Mouse (Mus musculus): ENCODE measurements around the gene Fgf15.
"Not testable (repeated sequence)": the region's sequence is repeated elsewhere in the genome, so short reads cannot be mapped to it uniquely, and the experiment has no call there.

The Fgf15 gene

DNA sequence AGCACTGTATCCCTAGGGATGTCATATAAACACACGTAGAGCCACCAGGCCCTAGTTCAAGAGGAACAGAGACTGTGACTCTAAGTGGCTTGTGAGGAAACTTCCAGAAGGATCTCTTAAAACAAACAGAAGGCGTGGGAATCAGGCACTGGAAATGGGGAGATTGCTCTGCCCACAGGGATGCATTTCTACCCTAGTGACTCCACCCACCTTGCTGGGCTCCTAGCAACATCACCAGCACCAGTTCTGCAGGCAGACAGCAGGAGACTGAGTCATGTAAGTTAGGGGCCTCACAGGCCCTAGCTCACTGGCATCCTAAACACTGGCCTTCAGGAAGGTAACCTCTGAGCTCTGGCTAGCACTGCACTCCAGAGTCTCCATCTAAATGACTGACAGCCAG is 4.5 kb upstream of the Fgf15 start:
- DNase-seq = no peak

DNA sequence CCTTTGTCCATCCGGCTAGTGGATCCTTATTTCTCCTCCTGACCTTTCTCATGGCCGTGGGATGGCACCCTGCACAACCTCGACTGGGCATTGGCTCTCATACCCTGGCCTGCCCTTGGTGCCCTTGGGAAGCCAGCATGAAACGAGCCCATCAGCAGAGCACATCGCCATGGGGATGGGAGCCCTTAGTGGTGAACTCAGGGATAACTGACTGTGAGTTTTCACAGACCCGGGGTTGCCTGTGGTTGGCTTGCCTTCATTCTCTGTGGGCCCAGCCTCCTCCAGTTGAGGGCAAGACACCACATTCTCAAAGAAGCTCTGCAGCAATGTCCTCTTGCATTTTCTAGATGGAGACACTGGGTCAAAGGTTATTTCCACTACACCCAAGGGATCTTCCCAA is 4.0 kb upstream of the Fgf15 start:
- DNase-seq = no peak

DNA sequence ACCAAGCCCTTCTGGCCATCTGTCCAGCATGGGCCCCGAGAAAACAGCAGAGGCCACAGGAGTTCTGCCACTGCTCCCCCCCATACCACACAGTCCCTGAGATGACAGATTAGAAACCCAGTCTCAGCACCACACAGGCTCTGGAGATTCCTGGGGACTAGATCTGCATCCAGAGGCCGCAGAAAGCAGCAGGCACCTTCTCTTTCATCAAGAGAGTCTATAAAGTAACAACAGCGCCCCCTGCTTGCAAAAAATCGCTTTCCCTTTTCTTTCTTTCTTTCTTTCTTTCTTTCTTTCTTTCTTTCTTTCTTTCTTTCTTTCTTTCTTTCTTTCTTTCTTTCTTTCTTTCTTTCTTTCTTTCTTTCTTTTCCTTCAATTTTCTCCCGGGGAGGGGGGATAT is 2.1 kb upstream of the Fgf15 start:
- no peak for DNase-seq

DNA sequence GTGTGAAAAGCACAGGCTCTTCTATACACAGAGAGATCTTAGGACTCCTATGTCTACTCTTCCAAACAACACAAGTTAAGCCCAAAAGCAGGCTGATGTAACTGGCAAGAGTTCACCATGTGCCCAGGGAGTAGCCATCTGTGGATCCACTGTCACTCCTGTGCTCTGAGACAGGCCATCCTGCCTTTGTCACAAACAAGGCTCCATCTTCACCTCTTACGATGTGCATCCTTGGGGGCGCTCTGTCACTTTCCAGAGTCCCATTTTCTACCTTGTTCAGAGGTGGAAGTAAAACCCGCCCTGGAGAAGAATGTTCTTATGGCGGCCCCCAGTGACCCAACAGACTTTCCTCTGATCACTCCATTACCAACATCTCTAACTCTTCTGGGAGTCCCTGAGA is 1.6 kb upstream of the Fgf15 start:
- DNase-seq = no peak

DNA sequence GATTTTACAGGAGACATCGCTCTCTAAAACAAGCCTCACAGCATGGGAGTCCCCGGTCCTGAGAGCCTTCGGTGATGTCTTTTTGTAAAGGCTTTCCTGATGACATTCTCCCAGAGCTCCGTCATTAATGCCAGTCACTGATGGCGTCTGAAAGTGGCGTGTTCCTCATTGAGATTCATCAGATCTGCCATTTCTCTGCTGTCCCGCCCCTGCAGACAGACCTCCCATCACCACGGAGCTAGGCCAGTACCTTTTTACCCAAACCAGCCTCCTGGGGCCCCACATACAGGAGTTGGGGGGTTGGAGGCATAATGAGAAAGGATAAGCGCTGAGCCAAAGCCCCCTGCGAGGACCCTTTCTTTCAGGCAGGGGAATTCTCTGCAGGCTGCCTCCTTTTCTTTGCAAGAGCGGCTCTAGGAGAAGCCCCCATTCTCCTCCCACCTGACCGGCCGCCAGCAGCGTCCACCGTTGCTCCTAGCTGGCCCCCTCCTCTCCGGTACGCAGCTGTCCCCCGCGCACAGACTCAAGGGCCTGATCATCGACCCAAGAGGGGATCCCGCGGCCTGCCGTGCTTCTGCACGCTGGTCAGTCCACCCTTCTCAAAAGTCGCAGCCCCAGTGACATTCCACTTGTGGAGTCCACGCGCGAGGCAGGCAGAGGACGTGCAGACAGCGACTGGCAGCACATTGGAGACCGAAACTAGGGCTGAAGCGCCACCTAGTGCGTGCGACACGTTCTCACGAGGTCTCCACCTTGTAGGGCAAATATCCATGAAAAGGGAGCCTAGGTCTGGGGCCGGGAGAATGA is 823 bp upstream of the Fgf15 start:
- peak; percentile 70 for DNase-seq

DNA sequence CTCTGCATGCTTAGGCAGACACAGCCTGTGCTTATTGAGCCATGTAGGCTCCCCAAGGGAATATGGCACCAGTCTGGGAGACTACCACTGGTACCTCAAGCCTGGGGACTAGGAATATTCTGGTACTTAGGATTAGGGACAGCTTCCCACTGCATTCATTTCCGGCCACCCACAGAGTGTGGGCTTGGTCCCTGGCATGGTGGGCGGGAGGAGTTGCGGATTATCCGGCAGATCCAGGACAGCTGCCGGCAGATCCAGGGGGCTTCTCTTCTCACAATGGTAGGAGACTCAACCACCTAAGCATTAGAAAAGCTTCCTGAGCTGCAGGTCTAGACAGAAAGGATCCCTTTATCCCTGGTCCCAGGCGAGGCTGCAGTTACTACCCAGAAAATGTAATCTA is 2.2 kb downstream of the Fgf15 start:
- no peak for DNase-seq

DNA sequence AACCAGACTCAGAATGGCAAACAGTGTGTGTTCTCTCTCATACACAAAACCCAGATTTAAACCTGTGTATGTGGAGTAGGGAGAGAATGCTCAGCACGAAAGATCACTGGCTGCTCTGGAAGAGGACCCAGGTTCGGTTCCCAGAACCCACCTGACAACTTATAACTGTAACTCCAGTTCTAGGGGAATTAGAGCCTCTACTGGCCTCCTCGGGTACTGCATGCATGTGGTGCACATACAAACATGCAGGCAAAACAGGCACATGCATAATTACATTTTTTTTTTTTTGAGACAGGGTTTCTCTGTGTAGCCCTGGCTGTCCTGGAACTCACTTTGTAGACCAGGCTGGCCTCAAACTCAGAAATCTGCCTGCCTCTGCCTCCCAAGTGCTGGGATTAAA is 9.2 kb downstream of the Fgf15 start:
- not testable (repeated sequence) for DNase-seq

DNA sequence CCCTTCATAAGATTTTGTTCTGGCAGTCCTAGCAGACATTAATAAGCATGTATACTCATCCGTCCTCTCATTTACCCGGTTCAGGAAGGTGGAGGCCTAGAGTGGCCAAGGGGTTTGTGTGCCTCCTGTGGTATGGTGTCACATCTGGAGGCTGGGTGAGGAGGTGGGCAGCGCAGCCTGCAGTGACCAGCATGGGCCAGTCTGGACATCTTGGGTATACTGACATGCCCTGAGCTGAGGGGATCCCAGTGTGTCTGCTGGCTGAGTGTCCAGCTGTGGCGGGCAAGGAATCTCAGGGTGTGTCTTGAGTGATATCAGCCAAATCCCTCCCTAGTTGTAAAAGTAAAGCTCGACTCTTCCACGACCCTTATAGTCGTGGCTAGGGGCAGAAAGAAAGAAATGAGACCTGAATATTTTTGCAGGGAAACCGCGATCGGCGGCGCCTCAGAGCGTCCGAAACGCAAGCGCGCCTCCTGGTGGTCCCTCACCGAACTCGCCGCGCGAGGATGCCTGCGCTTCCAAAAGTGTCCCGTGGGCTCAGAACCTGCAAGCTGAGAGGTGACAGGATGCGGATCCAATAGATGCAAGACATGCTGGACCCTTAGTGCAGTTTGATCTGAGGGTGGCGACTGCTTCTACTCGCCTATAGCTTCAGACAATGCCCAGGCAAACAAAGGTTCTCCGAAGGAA is 10.5 kb downstream of the Fgf15 start:
- DNase-seq = peak; percentile 66

DNA sequence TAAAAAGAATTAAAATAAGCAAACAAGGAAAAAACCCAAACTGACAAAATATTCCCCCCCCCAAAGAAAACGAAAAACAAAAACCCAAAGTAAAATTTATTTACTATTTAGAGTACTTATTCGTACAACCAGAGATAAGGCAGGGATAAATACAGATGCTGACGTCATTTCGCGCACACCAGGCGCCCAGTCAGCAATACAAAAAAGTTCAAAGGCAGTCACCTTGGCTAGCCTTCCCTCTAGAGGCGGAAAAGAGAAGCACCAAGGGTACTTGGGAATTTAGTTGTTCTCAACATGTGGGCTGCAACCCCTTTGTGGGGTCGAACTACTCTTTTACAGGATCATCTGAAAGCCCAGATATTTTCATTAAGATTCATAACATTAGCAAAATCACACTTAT is 11.5 kb downstream of the Fgf15 start:
- DNase-seq = no peak

DNA sequence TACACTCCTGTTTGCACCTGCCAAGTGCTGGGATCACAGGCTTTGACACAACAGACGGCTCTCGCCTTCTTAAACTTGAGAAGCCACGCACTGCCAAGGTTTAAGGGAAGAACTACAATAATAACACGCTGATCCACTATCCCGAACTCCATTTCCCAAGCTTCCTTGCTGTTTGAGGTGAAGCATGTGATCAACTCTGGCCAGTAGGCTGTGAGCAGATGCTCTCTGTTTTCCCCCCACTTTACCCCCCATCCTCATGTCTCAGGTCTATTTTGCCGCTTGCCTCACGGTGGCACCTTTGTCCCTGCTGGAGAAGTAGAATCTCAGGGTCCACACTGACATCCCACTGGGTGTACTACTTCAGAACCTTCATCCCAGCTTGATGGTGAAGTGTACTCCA is 12.4 kb downstream of the Fgf15 start:
- peak; percentile 22 for DNase-seq

DNA sequence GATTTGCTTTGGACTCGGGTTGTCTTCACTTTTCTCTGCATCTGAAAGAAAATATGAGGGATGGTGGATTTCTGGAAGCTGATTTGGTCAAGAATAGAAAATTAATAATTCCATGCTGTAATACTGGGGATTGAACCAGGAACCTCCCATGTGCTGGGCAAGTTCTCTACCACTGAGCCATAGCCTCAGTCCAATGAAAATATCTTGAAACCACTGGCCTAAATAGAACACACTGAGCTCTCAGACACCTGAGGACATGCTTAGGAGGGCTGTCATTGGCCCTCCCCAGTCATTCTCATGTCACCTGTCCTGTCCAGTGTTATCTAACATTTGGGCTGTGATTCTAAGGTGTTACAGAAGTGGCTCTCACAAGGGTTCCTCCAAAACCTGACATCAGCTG is 14.8 kb downstream of the Fgf15 start:
- no peak for DNase-seq

DNA sequence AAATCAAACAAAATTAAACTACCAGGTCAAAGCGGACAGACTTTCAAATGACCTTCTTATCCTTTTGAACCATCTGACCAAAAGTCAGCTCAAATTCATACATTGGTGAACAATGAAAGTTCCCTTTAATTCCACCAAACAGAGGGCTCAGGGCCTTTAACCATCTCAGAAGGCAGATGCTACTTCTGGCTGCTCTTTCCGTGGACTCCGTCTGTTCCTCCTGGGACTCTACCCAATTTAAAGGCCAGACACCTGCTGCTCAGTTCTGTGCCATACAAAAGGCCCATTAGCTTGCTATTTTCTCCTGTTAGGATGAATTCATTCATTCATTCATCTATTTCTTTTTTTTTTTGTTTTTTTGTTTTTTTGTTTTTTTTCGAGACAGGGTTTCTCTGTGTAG is 16.6 kb downstream of the Fgf15 start:
- no peak for DNase-seq

DNA sequence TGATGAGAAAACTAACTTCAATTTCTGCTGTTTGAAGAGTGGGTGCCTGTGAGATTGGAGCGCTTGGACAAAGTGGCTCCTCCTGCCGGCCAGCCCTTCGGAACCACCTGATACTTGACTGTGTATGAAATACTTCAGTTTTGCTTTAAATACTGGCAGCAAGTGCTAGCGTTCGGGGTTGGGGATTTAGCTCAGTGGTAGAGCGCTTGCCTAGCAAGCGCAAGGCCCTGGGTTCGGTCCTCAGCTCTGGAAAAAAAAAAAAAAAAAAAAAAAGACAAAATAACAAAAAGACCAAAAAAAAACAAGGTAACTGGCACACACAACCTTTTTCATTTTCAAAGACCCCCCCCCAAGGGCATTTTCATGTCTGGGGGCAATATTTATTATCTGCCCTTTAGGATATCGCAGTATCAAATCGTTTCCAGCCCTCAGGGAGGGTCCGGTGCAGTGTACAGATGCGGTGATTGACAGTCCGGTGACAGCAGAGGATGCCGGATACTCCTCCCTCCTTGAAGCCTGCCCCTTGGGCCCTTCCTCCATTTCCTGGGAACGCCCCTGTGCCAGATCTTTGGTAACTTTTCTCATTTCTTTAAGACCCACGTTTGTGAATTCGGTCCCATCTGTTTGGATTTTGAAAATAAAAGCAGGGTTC is 18.1 kb downstream of the Fgf15 start:
- peak; percentile 77 for DNase-seq

DNA sequence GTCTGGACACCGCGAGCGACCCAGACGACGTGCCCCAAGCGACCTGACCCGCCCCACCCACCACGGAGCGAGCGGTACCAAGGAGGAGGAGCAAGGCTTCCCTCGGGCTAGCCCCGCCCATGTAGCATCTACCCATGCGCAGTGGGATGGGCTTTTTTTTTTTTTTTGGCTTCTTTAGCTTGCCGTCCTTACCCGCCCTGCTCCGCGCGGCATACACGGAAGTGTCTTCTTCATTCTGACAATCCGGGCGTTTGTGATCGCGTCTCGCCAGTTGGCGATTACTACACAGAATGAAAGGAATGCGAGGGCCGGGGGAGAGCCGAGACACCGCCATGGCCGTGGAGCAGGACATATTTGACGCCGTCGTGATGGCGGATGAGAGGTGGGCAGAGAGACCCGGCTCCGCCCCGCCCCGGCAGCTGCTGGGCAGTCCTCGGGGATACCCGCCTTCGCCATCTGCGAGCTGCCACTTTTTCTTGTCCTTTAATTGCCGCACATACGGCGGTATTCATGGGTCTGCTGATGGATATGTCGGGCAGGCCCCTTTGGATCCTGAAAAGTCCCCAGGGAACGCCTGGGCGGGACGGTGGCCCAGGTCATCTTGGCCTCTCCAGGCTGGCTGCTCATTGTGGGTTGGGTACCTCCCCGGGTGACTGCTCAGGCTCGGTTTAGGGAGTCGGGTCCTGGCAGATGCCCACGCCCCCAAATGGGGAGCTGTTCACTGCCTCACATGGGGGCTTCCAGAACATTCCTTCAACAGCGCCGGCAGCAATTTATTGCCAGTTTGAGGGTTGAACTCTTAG is 18.8 kb downstream of the Fgf15 start, which contains the start of gene LTO1:
Gene LTO1 (plus strand): TSS at position 153 of the 803 bp plus-strand sequence.
- peak; percentile 89 for DNase-seq

DNA sequence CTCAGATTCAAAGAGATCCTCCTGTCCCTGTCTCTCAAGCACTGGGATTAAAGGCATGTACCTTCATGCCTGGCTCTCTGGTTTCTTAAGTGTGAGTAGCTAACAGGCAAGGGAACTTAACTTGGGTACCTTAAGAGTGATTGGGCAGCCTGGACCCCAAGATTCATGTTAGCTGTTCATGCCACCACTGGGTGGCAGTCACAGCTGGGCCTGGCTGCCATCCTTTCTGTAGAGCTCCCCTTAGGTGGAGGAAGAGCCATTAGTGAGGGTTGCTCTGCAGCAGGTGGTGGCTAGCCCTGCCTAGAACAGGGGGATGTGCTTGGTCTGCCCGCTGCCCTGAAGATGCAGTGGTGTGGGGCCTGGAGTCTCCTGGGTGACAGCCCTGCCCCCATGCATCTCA is 22.5 kb downstream of the Fgf15 start:
- no peak for DNase-seq

DNA sequence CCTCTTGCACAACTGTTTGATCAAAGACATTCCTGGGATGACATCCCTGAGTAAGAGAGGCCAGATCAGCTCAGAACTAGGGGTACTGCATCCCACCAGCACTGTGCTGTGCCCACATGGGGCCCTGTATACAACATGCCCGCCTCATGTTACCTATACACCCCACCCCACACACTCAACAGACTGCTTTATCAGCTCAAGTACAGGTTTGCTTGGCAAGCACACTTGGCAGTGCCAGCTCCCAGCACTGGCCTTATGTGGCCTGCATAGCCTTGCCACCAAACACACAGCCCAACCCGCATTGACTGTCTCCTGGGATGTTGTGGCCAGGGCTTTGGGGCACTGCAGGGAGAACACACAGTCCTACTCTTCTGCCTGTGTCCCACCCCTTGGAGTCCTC is 31.3 kb downstream of the Fgf15 start:
- no peak for DNase-seq

DNA sequence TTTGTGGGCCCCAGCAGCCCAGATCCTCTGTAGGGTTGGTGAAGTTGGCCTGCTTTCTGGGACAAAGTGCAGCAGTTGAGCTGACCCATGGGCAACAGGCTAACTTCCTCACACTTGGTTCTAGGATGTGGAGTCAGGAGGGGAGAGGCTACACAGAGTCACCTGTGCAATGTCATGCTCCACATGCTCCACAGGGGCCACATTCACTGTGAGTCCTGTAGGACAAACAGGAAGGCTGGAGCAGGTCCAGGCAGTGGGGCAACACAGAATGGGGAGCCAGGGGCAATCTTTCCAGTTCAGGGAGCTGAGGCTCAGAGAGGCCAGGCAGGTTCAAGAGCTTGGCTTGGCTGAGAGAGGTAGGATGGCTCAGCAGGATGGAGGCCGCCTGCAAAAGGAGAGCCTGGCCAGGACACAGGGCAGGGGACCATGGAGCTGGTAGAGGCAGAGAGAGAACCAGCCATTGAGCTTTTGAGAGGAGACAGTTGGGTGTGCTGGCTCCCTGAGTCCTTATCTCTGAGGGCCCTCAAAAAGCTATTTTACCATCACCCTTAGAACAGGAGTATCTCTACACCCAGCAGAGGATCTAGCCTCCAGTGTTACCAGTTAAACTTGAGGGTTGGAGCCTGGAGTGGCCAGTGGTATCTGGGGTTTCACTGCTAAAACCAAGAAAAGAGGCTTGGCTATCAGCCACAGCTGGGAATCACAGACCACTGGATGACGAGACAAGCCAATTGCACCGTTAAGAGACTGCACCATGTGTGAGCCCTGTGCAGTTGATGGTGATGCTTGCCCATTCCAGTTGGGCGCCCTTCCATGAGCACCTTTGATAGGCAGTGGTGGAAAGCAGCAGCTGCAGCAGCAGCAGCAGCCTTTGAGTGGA is 31.9 kb downstream of the Fgf15 start:
- no peak for DNase-seq

DNA sequence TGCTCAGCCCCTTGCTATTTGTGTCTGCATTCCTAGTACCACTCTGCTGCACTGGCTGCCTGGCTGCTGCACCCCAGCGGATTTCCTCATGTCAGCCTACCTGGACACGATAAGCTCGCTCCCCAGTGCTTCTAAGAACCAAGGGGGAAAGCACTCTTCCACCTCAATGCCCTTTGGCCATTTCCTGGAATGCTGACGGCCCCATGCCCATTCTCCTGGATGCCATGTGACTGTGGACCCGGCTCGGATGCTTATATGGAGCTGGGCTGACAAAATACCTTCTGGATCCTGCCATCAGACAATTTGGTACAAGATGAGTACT is 32.5 kb downstream of the Fgf15 start:
- no peak for DNase-seq

DNA sequence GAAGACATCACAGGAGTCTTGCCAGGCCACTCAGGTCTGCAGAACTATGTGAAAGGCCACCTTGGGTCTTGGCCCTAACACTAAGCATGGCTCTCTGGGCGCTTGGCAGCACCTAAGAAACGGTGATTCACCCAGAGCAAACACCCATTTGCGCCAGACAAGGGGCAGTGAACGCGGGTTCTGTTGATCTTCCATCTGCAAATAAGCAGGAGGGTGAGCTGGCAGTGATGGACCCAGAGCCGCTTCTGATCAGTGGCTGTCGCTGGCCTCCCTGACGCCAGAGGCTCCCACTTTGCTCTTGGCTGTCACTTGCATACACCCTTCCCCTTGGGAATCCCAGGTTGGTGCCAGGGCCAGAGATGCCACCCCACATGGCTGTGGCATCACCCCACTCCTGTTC is 33.2 kb downstream of the Fgf15 start:
- DNase-seq = no peak

DNA sequence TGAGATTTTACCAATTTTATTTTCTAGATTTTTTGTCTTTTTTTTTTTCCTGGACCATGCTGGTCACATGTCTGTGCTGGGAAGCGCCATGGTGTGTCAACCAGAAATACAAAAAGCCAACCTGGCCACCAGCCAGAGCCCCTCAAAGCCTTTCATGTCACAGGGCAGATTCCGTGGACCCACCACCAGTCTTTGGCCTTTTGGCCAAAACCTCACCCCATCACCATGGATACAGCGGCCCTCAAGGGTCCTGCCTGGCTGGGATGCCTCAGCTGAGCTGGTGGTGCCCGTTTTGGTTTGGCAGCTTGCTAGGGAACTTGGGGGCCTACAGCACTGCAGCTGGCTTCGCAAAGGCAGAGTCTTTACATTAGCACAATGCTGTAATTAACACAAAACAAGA is 33.6 kb downstream of the Fgf15 start:
- DNase-seq = no peak

DNA sequence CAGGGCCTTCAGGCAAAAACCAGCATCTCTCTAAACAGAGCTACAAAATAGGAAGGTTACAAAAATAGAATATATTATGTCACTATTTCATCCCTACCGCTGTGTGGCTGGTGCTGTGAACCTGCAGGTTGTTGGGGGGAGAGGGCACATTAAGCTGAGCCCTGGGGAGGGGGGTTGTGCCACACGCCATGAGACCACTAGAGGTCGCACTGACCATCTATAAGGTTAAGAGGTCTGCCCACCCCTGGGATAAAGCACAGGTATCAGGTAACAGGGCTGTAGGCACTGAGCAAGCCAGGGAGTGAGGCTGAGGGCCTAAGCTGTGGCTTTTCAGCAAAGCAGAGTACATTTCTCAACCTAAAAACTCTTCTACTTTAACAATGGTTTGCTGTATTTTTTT is 35.4 kb downstream of the Fgf15 start:
- DNase-seq = no peak

DNA sequence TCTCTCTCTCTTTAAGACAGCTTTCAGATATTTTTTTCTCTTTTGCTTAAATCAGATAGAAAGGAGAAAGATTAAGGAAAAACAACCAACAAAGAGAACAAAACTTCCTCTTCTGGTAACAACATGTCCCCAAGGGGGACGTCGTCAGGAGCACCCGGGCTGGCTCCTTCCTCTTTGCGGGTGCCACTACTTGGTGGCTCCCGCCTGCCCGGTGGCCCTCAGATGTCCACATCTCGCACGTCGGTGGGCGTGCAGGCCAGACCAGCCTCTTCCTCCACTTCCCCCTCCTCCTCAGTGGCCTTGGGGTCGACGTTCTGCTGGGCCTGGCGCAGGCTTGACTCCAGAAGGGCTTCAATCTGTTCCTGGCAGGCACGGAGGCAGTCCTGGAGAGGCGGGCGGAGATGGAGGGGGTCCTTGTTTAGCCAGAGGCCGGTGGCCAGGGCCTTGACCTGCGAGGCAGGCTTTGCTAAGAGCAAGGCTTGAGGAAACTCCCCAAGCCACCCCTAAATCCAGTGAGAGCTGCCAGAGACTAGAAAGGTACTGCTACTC is 36.1 kb downstream of the Fgf15 start:
- DNase-seq = no peak

Data from right cerebral cortex, postnatal 25 days (tissue).